In genomic region chr11:78246318-78247011, GRCm38 (mm10) we compare ENCODE assay signal across 8 mouse cellular contexts. TPM values are rescaled to one million over a fixed set of nuclear protein-coding genes. Genes with fewer than 3 reads are reported as not detected.
DNase-seq lines count a peak whose midpoint lies in the region; ATAC-seq and TF ChIP-seq lines count a peak whose summit lies in the region.

No protein-coding gene starts in this region.

- no peak for DNase-seq in left cerebral cortex, adult 2 months (ENCODE audit: extremely low spot score in 1 of 2, low spot score in 2 of 2)
- no peak for DNase-seq in left cerebral cortex, adult 9 months (ENCODE audit: low spot score in 2 of 2)
- DNase-seq in naive thymus-derived CD4-positive, alpha-beta T cell, adult 2 months (ENCODE audit: low read depth): peak; percentile 33
- no peak for DNase-seq in frontal cortex, postnatal 25 days (ENCODE audit: low spot score in 2 of 2)
- DNase-seq in natural killer cell, adult 2 months (ENCODE audit: low spot score in 2 of 2): no peak
- no peak for DNase-seq in gastrocnemius, postnatal 4 days (ENCODE audit: low spot score in 2 of 2)

- H3K4me3 ChIP-seq in left cerebral cortex, adult 2 months: peak overlapping the region; percentile 85
- peak overlapping the region; percentile 98 for H3K4me3 ChIP-seq in embryonic facial prominence, embryonic 12.5 days
- H3K4me3 ChIP-seq in intestine, embryonic 15.5 days (replicated peaks): peak overlapping the region; percentile 92

- WGBS in embryonic facial prominence, embryonic 12.5 days: 47% methylated on average over 7 of the region's 7 CpGs
- 39% methylated on average over 7 of the region's 7 CpGs for WGBS in intestine, embryonic 15.5 days

- peak overlapping the region; percentile 74 for H3K4me2 ChIP-seq in embryonic facial prominence, embryonic 12.5 days (replicated peaks)
- peak overlapping the region; percentile 71 for H3K4me2 ChIP-seq in intestine, embryonic 15.5 days (replicated peaks)

- peak overlapping the region; percentile 99; the same call in 1 of the 2 replicates for H3K27ac ChIP-seq in left cerebral cortex, adult 2 months
- H3K27ac ChIP-seq in embryonic facial prominence, embryonic 12.5 days: peak overlapping the region; percentile 87
- peak overlapping the region; percentile 96 for H3K27ac ChIP-seq in intestine, embryonic 15.5 days

- ATAC-seq in embryonic facial prominence, embryonic 12.5 days (ENCODE audit: insufficient number of reproducible peaks, insufficient read depth, low FRiP score, low TSS enrichment): 0 out of 2 replicates have a peak, but pooled peaks have one; percentile 25
- ATAC-seq in intestine, embryonic 15.5 days: no peak

- H3K9ac ChIP-seq in embryonic facial prominence, embryonic 12.5 days: peak overlapping the region; percentile 92; the same call in 1 of the 2 replicates
- 0 out of 2 replicates have a peak overlapping the region, but pooled peaks have one; percentile 93 for H3K9ac ChIP-seq in intestine, embryonic 15.5 days

- intact Hi-C loops in left cerebral cortex, adult 2 months (cut with DNase I): loop anchor here (2.0 kb wide), 1 partner anchor 14 kb away; the partner anchor contains the start of gene 2610507B11Rik

- no peak for TF ChIP-seq CTCF in left cerebral cortex, adult 2 months (IDR thresholded peaks at IDR 0.05)

- peaks cover 9% of the 10 kb centered on the region for H3K36me3 ChIP-seq in embryonic facial prominence, embryonic 12.5 days
- H3K36me3 ChIP-seq in intestine, embryonic 15.5 days: 0 out of 2 replicates have a peak, but pooled peaks cover 3% of the 10 kb centered on the region

- peaks cover 22% of the 10 kb centered on the region for H3K4me1 ChIP-seq in embryonic facial prominence, embryonic 12.5 days
- peaks cover 19% of the 10 kb centered on the region for H3K4me1 ChIP-seq in intestine, embryonic 15.5 days (replicated peaks)

- no peaks in the 10 kb centered on the region for H3K27me3 ChIP-seq in embryonic facial prominence, embryonic 12.5 days
- H3K27me3 ChIP-seq in intestine, embryonic 15.5 days (replicated peaks): no peaks in the 10 kb centered on the region

- H3K9me3 ChIP-seq in embryonic facial prominence, embryonic 12.5 days: no peaks in the 10 kb centered on the region
- no peaks in the 10 kb centered on the region for H3K9me3 ChIP-seq in intestine, embryonic 15.5 days

RNA-seq across cellular contexts. Expression of gene Supt6, which starts 0.7 kb away (rescaled TPM):
- 100 to 1,000 TPM; 100 to 107 TPM for total RNA-seq in left cerebral cortex, adult 2 months (2021)
- 36.1 and 37.8 TPM in 2 replicates for polyA plus RNA-seq in embryonic facial prominence, embryonic 12.5 days (2016; fragmentation: Nextera tagmentation; extraction: Ambion mirVana)
- polyA plus RNA-seq in intestine, embryonic 15.5 days (2015; fragmentation: Nextera tagmentation; extraction: Ambion mirVana): 21.0 and 22.7 TPM in 2 replicates
- total RNA-seq in gastrocnemius, postnatal 4 days (2021): 10 to 100 TPM; 45.1 to 49.0 TPM

RNA-seq across cellular contexts. Expression of gene Sdf2, which starts 0.9 kb away (rescaled TPM):
- total RNA-seq in left cerebral cortex, adult 2 months (2021): 10 to 100 TPM; 58.6 to 66.4 TPM
- 56.2 and 61.1 TPM in 2 replicates for polyA plus RNA-seq in embryonic facial prominence, embryonic 12.5 days (2016; fragmentation: Nextera tagmentation; extraction: Ambion mirVana)
- polyA plus RNA-seq in intestine, embryonic 15.5 days (2015; fragmentation: Nextera tagmentation; extraction: Ambion mirVana): 70.2 and 79.0 TPM in 2 replicates
- 10 to 100 TPM; 59.4 to 64.3 TPM for total RNA-seq in gastrocnemius, postnatal 4 days (2021)

RNA-seq across cellular contexts. Expression of gene 2610507B11Rik, which starts 15.1 kb away (rescaled TPM):
- total RNA-seq in left cerebral cortex, adult 2 months (2021): 100 to 1,000 TPM; 176 to 177 TPM
- 72.1 and 79.5 TPM in 2 replicates for polyA plus RNA-seq in embryonic facial prominence, embryonic 12.5 days (2016; fragmentation: Nextera tagmentation; extraction: Ambion mirVana)
- 68.6 and 71.1 TPM in 2 replicates for polyA plus RNA-seq in intestine, embryonic 15.5 days (2015; fragmentation: Nextera tagmentation; extraction: Ambion mirVana)
- 100 to 1,000 TPM; 104 to 108 TPM for total RNA-seq in gastrocnemius, postnatal 4 days (2021)

RNA-seq across cellular contexts. Expression of gene BC030499, which starts 44.2 kb away (rescaled TPM):
- total RNA-seq in left cerebral cortex, adult 2 months (2021): 10 to 100 TPM; 21.1 to 29.5 TPM
- 0.32 and 0.52 TPM in 2 replicates for polyA plus RNA-seq in embryonic facial prominence, embryonic 12.5 days (2016; fragmentation: Nextera tagmentation; extraction: Ambion mirVana)
- 0.16 and 0.33 TPM in 2 replicates for polyA plus RNA-seq in intestine, embryonic 15.5 days (2015; fragmentation: Nextera tagmentation; extraction: Ambion mirVana)
- total RNA-seq in gastrocnemius, postnatal 4 days (2021): 1 to 10 TPM in 1 of 2 experiments, under 1 TPM in 1; 0.47 to 1.3 TPM

RNA-seq across cellular contexts. Expression of gene Proca1, which starts 53.3 kb away (rescaled TPM):
- total RNA-seq in left cerebral cortex, adult 2 months (2021): 1 to 10 TPM; 4.7 to 7.7 TPM
- 2.9 TPM in 2 replicates for polyA plus RNA-seq in embryonic facial prominence, embryonic 12.5 days (2016; fragmentation: Nextera tagmentation; extraction: Ambion mirVana)
- polyA plus RNA-seq in intestine, embryonic 15.5 days (2015; fragmentation: Nextera tagmentation; extraction: Ambion mirVana): 2.6 and 3.1 TPM in 2 replicates
- total RNA-seq in gastrocnemius, postnatal 4 days (2021): 1 to 10 TPM; 1.9 to 2.4 TPM
